Mouse (Mus musculus) spleen, adult 2 months (tissue): ENCODE measurements at regions not wholly inside any gene's neighbourhood (a gene's known extent, or its start where the extent isn't known, plus 50 kb on each side); places are given as distances from the start of the nearest gene placed in this dataset.

Experiments used
- DNase-seq, 2 experiments: peaks; one replicate each; pipeline versions ENCODE4 v3.0.0 to v3.0.0-alpha.2; 2012 to 2021; ENCODE audit warnings: low spot score in 2 of 2, low read depth in 1 of 2
- H3K27ac ChIP-seq: fragments of 200-500 bp; 2 replicates; pipeline ENCODE4 v1.5.1; 2012; ENCODE audit warnings: low read length, inconsistent platforms; ENCODE audit not compliant: insufficient read depth
- H3K27me3 ChIP-seq: fragments of 200-500 bp; 2 replicates; pipeline ENCODE4 v1.6.1; 2012; ENCODE audit warnings: mild to moderate bottlenecking, moderate library complexity, low read length, inconsistent platforms; ENCODE audit not compliant: control insufficient read depth, insufficient read depth
- H3K36me3 ChIP-seq: fragments of 200-500 bp; 2 replicates; pipeline ENCODE4 v1.6.1; 2012; ENCODE audit warnings: mild to moderate bottlenecking, low read length, inconsistent platforms; ENCODE audit not compliant: control insufficient read depth, insufficient read depth
- H3K4me1 ChIP-seq: fragments of 200-500 bp; 2 replicates; pipeline ENCODE4 v1.6.1; 2011; ENCODE audit warnings: inconsistent platforms; ENCODE audit not compliant: control insufficient read depth, insufficient read depth, insufficient read length
- H3K4me3 ChIP-seq: fragments of 200-500 bp; 2 replicates; pipeline ENCODE4 v1.5.1; 2011; ENCODE audit warnings: mild to moderate bottlenecking, inconsistent platforms; ENCODE audit not compliant: insufficient read depth, insufficient read length; ENCODE audit errors: extremely low read depth
- CTCF ChIP-seq: fragments of 200-500 bp; IDR thresholded peaks from 2 replicates; pipeline ENCODE4 v1.5.1; 2011; ENCODE audit warnings: mild to moderate bottlenecking, inconsistent platforms; ENCODE audit not compliant: insufficient read depth, insufficient read length, insufficient replicate concordance; ENCODE audit errors: extremely low read depth
- POLR2A ChIP-seq: fragments of 200-500 bp; IDR thresholded peaks from 2 replicates; pipeline ENCODE4 v1.6.1; 2011; ENCODE audit warnings: low read depth, low read length, inconsistent platforms
- WGBS: fragments of 180-500 bp; shearing (Covaris S2); methylation state at CpG from one replicate; pipeline ENCODE4 v1.1.7; 2018; 5-methylcytosine and 5-hydroxymethylcytosine counted together

DNA sequence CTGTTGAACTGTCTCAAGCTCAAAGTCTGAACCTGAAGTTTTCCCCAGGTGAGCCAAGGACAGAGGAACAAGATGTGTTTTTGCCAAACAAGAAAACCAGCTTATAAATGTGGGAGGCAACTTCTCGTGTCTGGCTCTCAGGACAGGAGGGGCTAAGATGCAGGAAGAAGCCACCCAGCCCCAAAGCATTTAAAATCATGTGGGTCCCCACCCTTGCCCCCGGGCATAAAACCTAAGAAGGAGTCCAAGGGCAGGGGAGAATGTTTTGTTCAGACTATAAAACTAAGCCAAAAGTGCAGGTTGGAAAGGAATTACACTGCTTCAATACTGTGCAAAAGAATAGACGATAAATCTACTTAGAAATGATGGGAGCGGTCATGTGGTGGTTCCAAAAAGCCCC, 80.7 kb upstream of the Lrig1 start:
- peaks cover 1% of the 10 kb centered on the region; the same call in 1 of the 2 replicates for H3K27me3 ChIP-seq
- H3K4me1 ChIP-seq: no peaks in the 10 kb centered on the region
- WGBS: 83% methylated on average over 4 of the region's 4 CpGs
- TF ChIP-seq CTCF: no peak
- TF ChIP-seq POLR2A: no peak
- no peak overlapping the region for H3K4me3 ChIP-seq
- DNase-seq: no peak
- no peaks in the 10 kb centered on the region for H3K36me3 ChIP-seq
- no peak overlapping the region for H3K27ac ChIP-seq

DNA sequence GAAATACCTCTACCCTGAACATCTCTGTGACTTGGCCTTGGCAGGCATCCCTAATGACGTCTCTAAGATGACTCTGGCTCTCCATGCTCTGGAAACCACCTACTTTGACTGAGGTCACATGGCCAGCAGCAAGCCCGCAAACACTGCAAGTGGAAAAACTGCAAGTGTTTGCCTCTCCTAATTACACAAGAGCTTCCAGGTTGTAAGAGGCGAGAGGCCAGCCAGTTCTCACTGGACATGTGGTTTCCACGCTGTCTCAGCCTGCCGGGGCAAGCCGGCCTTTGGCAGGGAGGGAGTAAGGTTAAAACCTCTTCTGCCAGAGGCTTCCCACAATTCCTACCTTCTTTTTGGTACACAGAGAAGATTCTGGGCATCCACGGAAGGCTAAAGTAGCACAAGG, 79.9 kb upstream of the Lrig1 start:
- TF ChIP-seq POLR2A (no peak), CTCF (no peak)
- DNase-seq: no peak

DNA sequence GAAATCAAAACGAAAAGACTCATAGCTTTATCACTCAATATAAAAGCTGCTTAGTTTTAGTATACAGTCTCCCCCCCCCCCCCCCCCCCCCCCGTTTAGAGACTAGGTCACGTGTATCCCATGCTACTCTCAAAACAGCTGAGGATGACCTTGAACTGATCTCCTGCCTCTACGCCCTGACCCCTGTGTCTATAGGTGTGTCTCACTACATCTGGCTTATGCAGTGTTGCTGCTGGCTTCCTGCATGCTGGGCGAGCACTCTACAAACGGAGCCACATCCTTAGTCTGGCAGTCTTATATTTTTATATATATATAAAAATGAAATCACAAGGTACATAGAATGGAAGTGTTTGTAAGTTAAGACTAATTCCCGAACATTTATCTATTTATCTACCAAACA, 79.3 kb upstream of the Lrig1 start:
- Histone ChIP-seq H3K4me1 (no peaks in the 10 kb centered on the region), H3K4me3 (no peak overlapping the region), H3K27ac (no peak overlapping the region), H3K36me3 (no peaks in the 10 kb centered on the region), H3K27me3 (peaks cover 3% of the 10 kb centered on the region; the same call in 1 of the 2 replicates)
- DNase-seq: no peak
- no peak for TF ChIP-seq CTCF
- no peak for TF ChIP-seq POLR2A
- WGBS: 45% methylated on average over 7 of the region's 7 CpGs

More for the DNA sequence above, 79.9 kb upstream of the Lrig1 start:
- Histone ChIP-seq H3K36me3 (no peaks in the 10 kb centered on the region), H3K4me1 (no peaks in the 10 kb centered on the region), H3K27ac (no peak overlapping the region), H3K27me3 (peaks cover 1% of the 10 kb centered on the region; the same call in 1 of the 2 replicates), H3K4me3 (no peak overlapping the region)
- 63% methylated on average over 7 of the region's 7 CpGs for WGBS

DNA sequence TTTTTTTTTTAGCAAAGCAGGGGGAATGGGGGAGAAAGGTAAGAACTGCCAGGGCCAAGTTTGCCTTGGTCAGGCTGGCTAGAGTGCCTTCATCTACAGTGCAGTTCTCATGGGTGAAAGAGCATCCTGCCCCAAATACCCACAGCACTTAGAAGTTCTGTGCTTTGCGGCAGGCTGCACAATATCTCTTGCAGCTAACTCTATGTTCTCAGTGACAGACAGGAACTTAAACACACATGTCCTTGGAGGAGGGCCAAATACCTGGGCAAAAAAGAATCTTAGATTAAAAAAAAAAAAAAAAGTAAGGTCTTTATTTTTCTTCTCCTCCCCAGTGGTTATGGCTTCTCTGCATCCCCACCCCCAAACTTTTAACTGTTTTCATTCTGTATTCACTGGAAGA, 78.8 kb upstream of the Lrig1 start:
- Histone ChIP-seq H3K4me1 (no peaks in the 10 kb centered on the region), H3K27ac (no peak overlapping the region), H3K36me3 (no peaks in the 10 kb centered on the region), H3K27me3 (peaks cover 3% of the 10 kb centered on the region; the same call in 1 of the 2 replicates), H3K4me3 (no peak overlapping the region)
- no peak for DNase-seq
- no peak for TF ChIP-seq CTCF
- TF ChIP-seq POLR2A: no peak
- 18% methylated on average over 1 of the region's 1 CpGs for WGBS

DNA sequence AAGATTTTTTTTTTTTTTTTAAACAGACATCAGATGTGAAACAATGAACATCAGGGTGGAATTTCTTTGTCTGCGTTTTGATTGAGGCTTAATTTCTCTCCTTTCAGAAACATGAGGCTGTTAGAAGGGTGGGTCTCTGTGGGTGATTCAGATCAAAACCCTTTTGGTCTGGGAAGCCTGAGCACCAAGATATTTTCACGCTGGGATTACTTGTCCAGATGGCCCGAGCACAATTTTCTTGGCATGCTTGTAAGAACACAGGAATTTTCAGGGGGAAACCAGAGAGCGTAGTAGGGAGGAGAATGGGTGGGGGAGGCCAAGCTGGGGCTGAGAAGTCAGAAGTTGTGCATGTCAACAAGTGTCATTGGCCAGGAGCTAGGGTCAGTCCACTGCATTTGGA, 76.6 kb upstream of the Lrig1 start:
- TF ChIP-seq POLR2A (no peak), CTCF (no peak)
- WGBS: 79% methylated on average over 4 of the region's 4 CpGs
- no peak overlapping the region for H3K27ac ChIP-seq
- DNase-seq: no peak
- no peak overlapping the region for H3K4me3 ChIP-seq
- no peaks in the 10 kb centered on the region for H3K36me3 ChIP-seq
- H3K27me3 ChIP-seq: peaks cover 3% of the 10 kb centered on the region; the same call in 1 of the 2 replicates
- no peaks in the 10 kb centered on the region for H3K4me1 ChIP-seq

DNA sequence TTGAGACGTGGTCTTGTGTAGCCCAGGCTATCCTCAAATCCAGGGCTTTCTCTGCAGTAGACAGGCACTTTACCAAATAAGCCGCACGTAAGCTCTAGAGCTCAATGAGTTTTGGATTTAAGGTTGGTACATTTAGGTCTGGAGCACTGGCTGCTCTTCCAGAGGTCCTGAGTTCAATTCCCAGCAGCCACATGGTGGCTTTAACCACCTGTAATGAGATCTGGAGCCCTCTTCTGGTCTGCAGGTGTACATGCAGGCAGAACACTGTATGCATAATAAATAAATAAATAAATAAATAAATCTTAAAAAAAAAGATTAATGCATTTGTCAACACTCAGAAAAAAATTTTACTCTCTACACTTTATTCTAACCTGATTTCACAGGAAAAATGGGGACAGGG, 74.9 kb upstream of the Lrig1 start:
- Histone ChIP-seq H3K27me3 (peaks cover 3% of the 10 kb centered on the region; the same call in 1 of the 2 replicates), H3K27ac (no peak overlapping the region), H3K4me3 (no peak overlapping the region), H3K36me3 (no peaks in the 10 kb centered on the region), H3K4me1 (no peaks in the 10 kb centered on the region)
- no peak for DNase-seq
- WGBS: 96% methylated on average over 3 of the region's 3 CpGs
- no peak for TF ChIP-seq CTCF
- TF ChIP-seq POLR2A: no peak

DNA sequence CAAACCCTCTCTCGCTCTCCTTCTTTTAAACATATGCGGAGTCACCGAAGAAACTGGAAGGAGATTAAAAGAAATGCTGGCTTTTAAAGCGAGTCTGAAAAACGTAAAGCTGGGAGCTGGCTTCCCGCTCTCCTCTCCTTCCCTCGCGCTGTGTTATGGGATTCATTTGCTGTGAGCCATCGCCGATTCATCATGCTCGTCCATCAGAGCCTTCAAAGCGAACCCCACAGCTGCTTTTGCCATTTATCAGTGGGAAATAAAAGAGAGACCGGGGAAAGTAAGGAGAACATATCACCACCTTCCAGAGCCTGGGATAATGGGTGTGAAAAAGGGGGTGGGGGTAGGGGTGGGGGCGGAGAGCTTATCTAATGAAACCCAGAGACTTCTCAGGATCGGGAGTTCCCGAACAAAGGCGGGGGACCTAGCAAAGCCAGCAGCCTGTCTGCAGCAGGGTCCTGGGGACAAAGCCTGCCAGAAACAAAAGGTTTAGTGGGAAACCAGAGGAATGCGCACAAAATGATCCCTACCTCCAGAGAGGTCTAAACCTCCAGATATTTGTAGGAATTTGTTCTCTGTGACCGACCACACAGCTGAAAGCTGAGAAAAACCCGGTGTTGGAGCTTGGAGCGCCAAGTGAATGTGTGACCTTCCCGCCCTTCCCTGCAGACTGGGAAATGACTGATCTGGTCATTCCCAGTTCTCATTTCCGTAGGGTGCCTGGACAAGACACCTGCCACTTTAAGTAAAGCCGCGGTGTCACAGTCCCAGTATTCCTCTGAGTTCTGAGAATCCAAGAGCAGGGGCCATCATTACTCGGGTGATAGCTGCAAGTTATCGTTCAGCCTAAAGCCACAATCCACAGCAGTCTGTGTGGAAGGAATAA, 73.9 kb upstream of the Lrig1 start:
- Histone ChIP-seq H3K27ac (no peak overlapping the region), H3K4me1 (no peaks in the 10 kb centered on the region), H3K27me3 (peaks cover 3% of the 10 kb centered on the region; the same call in 1 of the 2 replicates), H3K4me3 (no peak overlapping the region), H3K36me3 (no peaks in the 10 kb centered on the region)
- WGBS: 16% methylated on average over 27 of the region's 27 CpGs
- no peak for DNase-seq
- TF ChIP-seq CTCF (no peak), POLR2A (no peak)
